Mouse (Mus musculus): ENCODE measurements at regions not wholly inside any gene's neighbourhood (a gene's known extent, or its start where the extent isn't known, plus 50 kb on each side); places are given as distances from the start of the nearest gene placed in this dataset.
A peak's percentile ranks its signal among the peaks of the same experiment; 100 is the strongest.

DNA sequence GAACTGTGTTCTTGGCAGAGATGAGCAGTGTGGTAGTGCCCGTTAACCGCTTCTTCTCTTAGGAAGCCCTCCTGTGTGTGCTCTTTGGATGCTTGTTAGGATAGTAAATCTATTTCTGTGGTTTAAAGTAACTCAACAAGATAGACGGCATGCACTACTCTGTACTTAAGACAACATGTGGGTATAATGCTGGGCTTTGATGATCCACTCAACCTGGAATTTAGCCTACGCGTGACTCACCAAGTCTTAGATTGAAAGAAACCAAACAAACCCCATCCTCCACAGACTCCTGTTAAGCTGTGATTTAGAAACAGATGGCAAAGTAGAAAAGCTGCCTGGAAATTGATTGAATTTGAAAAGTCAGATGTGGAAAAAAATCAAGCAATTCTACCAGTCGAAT, 673.5 kb downstream of the Olfm4 start:
- no peaks in the 10 kb centered on the region for H3K36me3 ChIP-seq (ENCODE audit: control insufficient read depth, insufficient read depth, low read length)
- 81% methylated on average over 6 of the region's 6 CpGs for WGBS
- no peak overlapping the region for H3K4me2 ChIP-seq (ENCODE audit: low read length)
- no peak overlapping the region for H3K9ac ChIP-seq (ENCODE audit: low read length)
- DNase-seq (ENCODE audit: low spot score) (peak; percentile 6), ATAC-seq (no peak)
- no peaks in the 10 kb centered on the region for H3K4me1 ChIP-seq (ENCODE audit: control insufficient read depth, insufficient read depth, low read length)
- H3K4me3 ChIP-seq (ENCODE audit: low read depth, low read length), result no peak overlapping the region
- no peaks in the 10 kb centered on the region for H3K9me3 ChIP-seq (replicated peaks; ENCODE audit: control insufficient read depth, low read length)
- H3K27ac ChIP-seq (ENCODE audit: low read depth, low read length), result no peak overlapping the region
- no peaks in the 10 kb centered on the region for H3K27me3 ChIP-seq (replicated peaks; ENCODE audit: control insufficient read depth, insufficient read depth, low read length)

- WGBS, result 9% methylated on average over 1 of the region's 1 CpGs
- H3K4me2 ChIP-seq (ENCODE audit: low read length), result peak overlapping the region; percentile 39
- no peak overlapping the region for H3K9ac ChIP-seq (ENCODE audit: low read length)
- DNase-seq (ENCODE audit: low spot score) (peak; percentile 41), ATAC-seq (peak; percentile 50; the same call in 1 of the 2 replicates)
- no peak overlapping the region for H3K4me3 ChIP-seq (ENCODE audit: low read depth, low read length)
- no peaks in the 10 kb centered on the region for H3K27me3 ChIP-seq (replicated peaks; ENCODE audit: control insufficient read depth, insufficient read depth, low read length)
- H3K36me3 ChIP-seq (ENCODE audit: control insufficient read depth, insufficient read depth, low read length), result no peaks in the 10 kb centered on the region
- no peaks in the 10 kb centered on the region for H3K9me3 ChIP-seq (replicated peaks; ENCODE audit: control insufficient read depth, low read length)
- no peak overlapping the region for H3K27ac ChIP-seq (ENCODE audit: low read depth, low read length)
- peaks cover 7% of the 10 kb centered on the region; the same call in 1 of the 2 replicates for H3K4me1 ChIP-seq (ENCODE audit: control insufficient read depth, insufficient read depth, low read length)
Measured at GRCm38 (mm10) chr14:80682876-80683275, 699.0 kb downstream of the Olfm4 start.

DNA sequence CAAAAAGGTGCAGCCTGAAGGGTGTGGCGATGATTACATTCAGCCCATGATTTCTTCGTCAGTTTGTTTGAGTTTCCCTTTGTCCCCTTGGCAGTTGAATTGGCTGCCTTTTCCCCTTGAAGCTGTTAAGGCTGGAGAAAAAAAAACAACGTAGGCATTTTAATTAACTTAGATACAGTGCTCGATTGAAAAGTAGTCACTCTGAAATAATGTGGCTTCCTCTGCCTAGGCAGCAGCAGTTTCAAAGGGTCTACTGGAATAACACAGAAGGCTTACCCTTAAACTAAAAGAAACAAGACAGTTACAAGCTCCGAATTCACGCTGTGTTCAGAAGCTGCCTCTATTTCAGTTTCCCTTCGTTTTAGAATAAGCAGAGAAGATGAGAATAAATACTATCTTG, 699.4 kb downstream of the Olfm4 start:
- H3K27me3 ChIP-seq (replicated peaks; ENCODE audit: control insufficient read depth, insufficient read depth, low read length), result no peaks in the 10 kb centered on the region
- DNase-seq (ENCODE audit: low spot score) (peak; percentile 62), ATAC-seq (no peak)
- no peak overlapping the region for H3K27ac ChIP-seq (ENCODE audit: low read depth, low read length)
- peaks cover 7% of the 10 kb centered on the region; the same call in 1 of the 2 replicates for H3K4me1 ChIP-seq (ENCODE audit: control insufficient read depth, insufficient read depth, low read length)
- 6% methylated on average over 7 of the region's 7 CpGs for WGBS
- no peaks in the 10 kb centered on the region for H3K9me3 ChIP-seq (replicated peaks; ENCODE audit: control insufficient read depth, low read length)
- H3K9ac ChIP-seq (ENCODE audit: low read length), result peak overlapping the region; percentile 21; the same call in 1 of the 2 replicates
- 0 out of 2 replicates have a peak overlapping the region, but pooled peaks have one; percentile 1 for H3K4me3 ChIP-seq (ENCODE audit: low read depth, low read length)
- H3K36me3 ChIP-seq (ENCODE audit: control insufficient read depth, insufficient read depth, low read length), result no peaks in the 10 kb centered on the region
- peak overlapping the region; percentile 39 for H3K4me2 ChIP-seq (ENCODE audit: low read length)

DNA sequence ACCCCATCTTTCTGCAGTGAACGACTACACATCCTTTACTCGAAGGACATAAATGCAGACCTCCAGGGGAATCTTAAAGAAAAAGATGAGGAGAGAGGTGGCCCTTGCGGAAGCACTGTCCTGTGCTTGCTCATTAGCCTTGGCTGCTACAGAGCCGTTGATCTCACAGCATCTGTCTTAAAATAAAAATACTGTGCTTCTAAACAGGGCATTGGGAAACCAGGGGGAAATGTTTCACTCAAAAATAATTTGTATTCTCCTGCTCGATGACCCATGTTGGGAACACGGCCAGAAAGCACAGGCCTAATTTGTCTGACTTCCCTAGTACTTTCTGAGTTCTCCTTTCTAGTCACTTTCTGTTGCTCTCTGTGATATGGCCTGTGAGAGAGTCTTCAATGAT, 699.8 kb downstream of the Olfm4 start:
- no peaks in the 10 kb centered on the region for H3K27me3 ChIP-seq (replicated peaks; ENCODE audit: control insufficient read depth, insufficient read depth, low read length)
- H3K27ac ChIP-seq (ENCODE audit: low read depth, low read length), result no peak overlapping the region
- no peaks in the 10 kb centered on the region for H3K36me3 ChIP-seq (ENCODE audit: control insufficient read depth, insufficient read depth, low read length)
- 31% methylated on average over 6 of the region's 6 CpGs for WGBS
- H3K9ac ChIP-seq (ENCODE audit: low read length), result peak overlapping the region; percentile 21; the same call in 1 of the 2 replicates
- peaks cover 7% of the 10 kb centered on the region; the same call in 1 of the 2 replicates for H3K4me1 ChIP-seq (ENCODE audit: control insufficient read depth, insufficient read depth, low read length)
- H3K9me3 ChIP-seq (replicated peaks; ENCODE audit: control insufficient read depth, low read length), result no peaks in the 10 kb centered on the region
- ATAC-seq (0 out of 2 replicates have a peak, but pooled peaks have one; percentile 23), DNase-seq (ENCODE audit: low spot score) (peak; percentile 44)
- 0 out of 2 replicates have a peak overlapping the region, but pooled peaks have one; percentile 1 for H3K4me3 ChIP-seq (ENCODE audit: low read depth, low read length)
- H3K4me2 ChIP-seq (ENCODE audit: low read length), result peak overlapping the region; percentile 39

- 5% methylated on average over 1 of the region's 1 CpGs for WGBS
- no peak overlapping the region for H3K4me2 ChIP-seq (ENCODE audit: low read length)
- DNase-seq (ENCODE audit: low spot score) (peak; percentile 21), ATAC-seq (no peak)
- no peaks in the 10 kb centered on the region for H3K36me3 ChIP-seq (ENCODE audit: control insufficient read depth, insufficient read depth, low read length)
- no peaks in the 10 kb centered on the region for H3K4me1 ChIP-seq (ENCODE audit: control insufficient read depth, insufficient read depth, low read length)
- H3K27ac ChIP-seq (ENCODE audit: low read depth, low read length), result no peak overlapping the region
- no peaks in the 10 kb centered on the region for H3K27me3 ChIP-seq (replicated peaks; ENCODE audit: control insufficient read depth, insufficient read depth, low read length)
- H3K9ac ChIP-seq (ENCODE audit: low read length), result no peak overlapping the region
- no peaks in the 10 kb centered on the region for H3K9me3 ChIP-seq (replicated peaks; ENCODE audit: control insufficient read depth, low read length)
- no peak overlapping the region for H3K4me3 ChIP-seq (ENCODE audit: low read depth, low read length)
Measured at GRCm38 (mm10) chr14:80690476-80690875, 706.6 kb downstream of the Olfm4 start.

GRCm38 (mm10) chr14:80722766-80723531, 739.1 kb downstream of the Olfm4 start:
- no peaks in the 10 kb centered on the region for H3K27me3 ChIP-seq (replicated peaks; ENCODE audit: control insufficient read depth, insufficient read depth, low read length)
- no peaks in the 10 kb centered on the region for H3K4me1 ChIP-seq (ENCODE audit: control insufficient read depth, insufficient read depth, low read length)
- H3K9me3 ChIP-seq (replicated peaks; ENCODE audit: control insufficient read depth, low read length), result no peaks in the 10 kb centered on the region
- 22% methylated on average over 4 of the region's 4 CpGs for WGBS
- H3K4me3 ChIP-seq (ENCODE audit: low read depth, low read length), result no peak overlapping the region
- H3K4me2 ChIP-seq (ENCODE audit: low read length), result no peak overlapping the region
- H3K27ac ChIP-seq (ENCODE audit: low read depth, low read length), result no peak overlapping the region
- H3K9ac ChIP-seq (ENCODE audit: low read length), result no peak overlapping the region
- no peaks in the 10 kb centered on the region for H3K36me3 ChIP-seq (ENCODE audit: control insufficient read depth, insufficient read depth, low read length)
- DNase-seq (ENCODE audit: low spot score), result peak; percentile 66
- peak; percentile 87 for ATAC-seq

DNA sequence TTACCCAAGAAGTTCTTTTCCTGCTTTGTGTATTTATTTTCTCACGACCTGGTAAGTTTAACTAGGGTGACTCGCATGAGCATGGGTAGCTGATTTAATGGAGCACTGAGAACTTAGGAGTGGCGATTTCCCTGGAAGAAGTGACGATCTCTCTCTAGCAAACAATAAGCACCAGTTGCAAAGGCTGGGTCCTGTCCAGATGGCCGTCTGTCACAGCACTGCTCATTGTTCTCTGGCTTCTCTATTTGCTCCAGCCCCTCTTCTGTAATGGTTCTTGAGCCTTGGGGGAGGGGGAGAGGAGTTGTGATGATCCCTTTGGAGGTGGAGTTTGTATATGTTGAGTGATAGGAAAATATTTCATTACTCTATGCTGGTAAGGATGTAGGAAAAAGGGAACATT, 747.3 kb downstream of the Olfm4 start:
- Histone ChIP-seq H3K4me1 (ENCODE audit: control insufficient read depth, insufficient read depth, low read length) (no peaks in the 10 kb centered on the region), H3K36me3 (ENCODE audit: control insufficient read depth, insufficient read depth, low read length) (no peaks in the 10 kb centered on the region), H3K4me2 (ENCODE audit: low read length) (no peak overlapping the region), H3K27ac (ENCODE audit: low read depth, low read length) (no peak overlapping the region), H3K9me3 (replicated peaks; ENCODE audit: control insufficient read depth, low read length) (no peaks in the 10 kb centered on the region), H3K4me3 (ENCODE audit: low read depth, low read length) (no peak overlapping the region), H3K9ac (ENCODE audit: low read length) (no peak overlapping the region), H3K27me3 (replicated peaks; ENCODE audit: control insufficient read depth, insufficient read depth, low read length) (no peaks in the 10 kb centered on the region)
- ATAC-seq (no peak), DNase-seq (ENCODE audit: low spot score) (peak; percentile 2)
- WGBS, result 38% methylated on average over 5 of the region's 5 CpGs

Measured in forebrain, embryonic 14.5 days (tissue).